Mouse (Mus musculus) urinary bladder, postnatal 14 days (tissue): ENCODE measurements around the gene Fnip2.

Experiments used
- DNase-seq: peaks from one replicate; pipeline ENCODE4 v3.0.0; 2021; ENCODE audit warnings: low spot score

Gene Fnip2

GRCm38 (mm10) chr3:79528451-79528850 is 39.1 kb downstream of the Fnip2 start:
- DNase-seq = no peak

GRCm38 (mm10) chr3:79527921-79528320 is 39.7 kb downstream of the Fnip2 start:
- DNase-seq = peak; percentile 45

- no peak for DNase-seq
Measured at GRCm38 (mm10) chr3:79527521-79527920, 40.1 kb downstream of the Fnip2 start.

GRCm38 (mm10) chr3:79523349-79523748 is 44.2 kb downstream of the Fnip2 start:
- DNase-seq = no peak

GRCm38 (mm10) chr3:79519862-79520261 is 47.7 kb downstream of the Fnip2 start:
- DNase-seq = no peak

GRCm38 (mm10) chr3:79518761-79519527 is 48.7 kb downstream of the Fnip2 start:
- peak; percentile 80 for DNase-seq

GRCm38 (mm10) chr3:79517884-79518591 is 49.6 kb downstream of the Fnip2 start:
- DNase-seq = no peak

GRCm38 (mm10) chr3:79516958-79517357 is 50.6 kb downstream of the Fnip2 start:
- DNase-seq = no peak

- no peak for DNase-seq
Measured at GRCm38 (mm10) chr3:79516099-79516920, 51.3 kb downstream of the Fnip2 start.

GRCm38 (mm10) chr3:79514304-79514703 is 53.3 kb downstream of the Fnip2 start:
- no peak for DNase-seq

GRCm38 (mm10) chr3:79501166-79501728 is 66.3 kb downstream of the Fnip2 start:
- DNase-seq = no peak

GRCm38 (mm10) chr3:79500279-79500678 is 67.3 kb downstream of the Fnip2 start:
- DNase-seq = no peak

GRCm38 (mm10) chr3:79496668-79497067 is 70.9 kb downstream of the Fnip2 start:
- DNase-seq = no peak

GRCm38 (mm10) chr3:79495151-79495550 is 72.4 kb downstream of the Fnip2 start:
- no peak for DNase-seq

GRCm38 (mm10) chr3:79494028-79494427 is 73.6 kb downstream of the Fnip2 start:
- DNase-seq = no peak

GRCm38 (mm10) chr3:79493064-79493463 is 74.5 kb downstream of the Fnip2 start:
- DNase-seq = no peak

GRCm38 (mm10) chr3:79491614-79492013 is 76.0 kb downstream of the Fnip2 start:
- no peak for DNase-seq

GRCm38 (mm10) chr3:79490102-79490501 is 77.5 kb downstream of the Fnip2 start:
- no peak for DNase-seq

- DNase-seq = no peak
Measured at GRCm38 (mm10) chr3:79488025-79488424, 79.6 kb downstream of the Fnip2 start.

- no peak for DNase-seq
Measured at GRCm38 (mm10) chr3:79484286-79485063, 83.1 kb downstream of the Fnip2 start.

- DNase-seq = no peak
Measured at GRCm38 (mm10) chr3:79478880-79479279, 88.7 kb downstream of the Fnip2 start.
